Mouse (Mus musculus) natural killer cell, adult 2 months (primary cell): ENCODE measurements around the gene Synm.

Experiments
- DNase-seq, 2 experiments: peaks; one replicate each; pipeline ENCODE4 v3.0.0; 2022; ENCODE audit warnings: low spot score in 2 of 2

Synm gene

DNA sequence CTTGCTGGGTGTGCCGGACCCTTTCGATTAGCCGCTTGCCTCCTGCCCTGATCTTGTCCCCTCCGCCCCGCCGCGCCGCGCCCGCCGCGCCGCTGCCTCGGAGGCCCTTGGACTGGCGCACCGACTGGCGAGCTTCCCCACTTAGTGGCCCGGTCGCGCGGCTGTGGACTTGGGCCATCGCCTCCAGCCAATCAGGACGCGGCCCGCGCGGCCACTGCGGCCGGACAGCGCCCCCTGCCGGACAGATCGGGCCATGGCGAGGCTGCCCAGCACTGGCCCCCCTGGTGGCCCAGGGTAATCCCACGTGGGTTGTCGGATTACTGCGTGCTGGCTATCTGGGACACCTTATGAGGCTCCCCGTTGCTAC lies at the start of gene Synm:
Gene Synm (minus strand): TSS at position 114 of the 367 bp plus-strand sequence.
- DNase-seq: peak; percentile 35 to 40

DNA sequence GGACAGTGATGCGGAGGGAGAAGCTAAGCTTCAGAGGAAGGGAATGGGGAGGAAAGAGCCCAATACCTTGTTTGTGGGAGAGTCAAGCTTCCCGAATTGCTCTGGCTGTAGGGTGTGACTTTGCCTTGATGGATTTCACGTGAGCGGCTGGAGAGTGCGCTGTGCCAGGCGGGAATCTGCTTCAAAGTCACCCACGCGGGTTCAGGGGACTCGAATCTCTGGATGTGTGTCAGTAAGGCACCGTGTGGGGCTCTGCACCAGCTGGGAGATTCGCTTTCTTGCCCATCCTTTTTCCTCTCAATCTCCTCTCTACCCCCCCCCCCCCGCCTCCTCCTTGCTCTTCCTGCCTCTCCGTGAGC lies 44.3 kb upstream of the Synm start:
- peak in 1 of 2 experiments; percentile 3 for DNase-seq

DNA sequence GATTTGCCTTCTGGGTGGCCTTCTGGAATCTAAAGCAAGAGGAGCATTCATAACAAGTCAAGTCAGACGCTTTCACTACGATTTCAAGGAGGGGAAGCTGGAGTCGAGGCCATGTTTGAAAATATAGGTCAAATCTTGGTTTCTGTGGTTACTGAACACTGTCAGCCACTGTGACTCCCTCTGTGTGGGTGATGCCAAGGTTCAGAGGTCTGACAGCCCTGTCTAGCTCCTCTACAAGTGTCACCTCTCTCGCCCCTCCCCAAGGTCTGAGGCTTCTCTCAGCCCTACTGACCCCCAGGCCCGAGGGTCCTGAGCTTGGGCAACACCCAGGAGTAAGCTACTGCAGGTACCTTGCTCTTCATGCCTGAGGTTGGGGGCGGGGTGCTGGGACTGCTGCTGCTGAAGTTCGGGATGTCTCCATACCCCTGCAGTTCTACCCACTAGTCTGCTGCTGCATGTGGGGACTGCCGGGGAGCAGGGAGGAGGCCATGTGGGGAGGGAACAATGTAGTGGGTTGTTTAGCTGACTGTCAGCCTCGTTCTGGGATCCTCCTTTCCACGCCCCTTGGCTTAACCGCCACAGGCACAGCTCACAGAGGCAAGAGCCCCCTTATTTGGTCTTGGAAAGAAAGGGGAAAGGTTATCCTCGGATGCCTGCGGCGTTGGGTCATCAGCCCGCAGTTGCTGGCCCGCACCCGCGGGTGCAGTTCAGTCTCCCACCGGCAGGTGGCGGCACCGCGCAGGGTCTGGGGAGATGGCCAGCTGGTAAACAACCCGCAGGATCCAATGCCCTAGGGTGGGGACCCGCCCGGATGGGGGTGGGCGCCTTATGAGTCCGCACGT lies 43.7 kb upstream of the Synm start:
- DNase-seq: peak; percentile 50 to 71

DNA sequence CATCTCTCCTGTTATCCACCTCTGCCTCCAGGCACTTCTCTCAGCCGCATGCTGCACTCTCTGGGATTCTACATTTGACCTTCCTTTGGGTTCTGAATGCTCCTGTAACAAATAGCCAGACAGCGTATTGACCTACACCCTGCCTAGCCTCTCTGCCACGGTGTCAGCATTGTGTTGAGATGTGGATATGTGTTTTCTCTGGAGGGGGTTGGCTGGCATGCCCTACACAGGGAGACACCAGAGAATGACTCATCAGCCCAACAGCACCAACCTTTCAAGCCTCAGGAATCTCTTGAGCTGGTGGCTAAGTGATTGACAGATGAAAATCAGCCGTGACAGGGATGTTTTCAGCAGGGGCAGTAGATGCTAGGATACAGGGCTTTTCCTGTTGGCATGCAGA lies 41.5 kb upstream of the Synm start:
- DNase-seq: no peak

DNA sequence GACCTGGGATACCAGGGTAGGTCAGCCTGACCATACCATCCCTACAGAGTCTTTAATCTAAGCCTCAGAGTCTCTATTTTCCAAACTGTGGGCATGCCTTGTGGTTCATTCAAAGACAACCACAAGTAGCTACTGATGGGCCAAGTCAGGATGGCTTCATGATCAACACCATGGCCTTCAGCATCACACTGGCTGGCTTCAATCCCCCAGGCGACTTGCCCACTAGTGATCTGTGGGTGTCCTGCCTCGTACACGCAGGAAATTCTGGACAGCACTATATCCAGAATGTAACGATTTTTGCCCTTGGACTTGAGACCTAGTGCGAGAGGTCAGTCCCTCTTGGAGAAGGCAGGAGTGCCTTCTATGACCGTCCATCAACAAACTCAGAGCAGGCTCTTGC lies 41.0 kb upstream of the Synm start:
- DNase-seq: no peak

DNA sequence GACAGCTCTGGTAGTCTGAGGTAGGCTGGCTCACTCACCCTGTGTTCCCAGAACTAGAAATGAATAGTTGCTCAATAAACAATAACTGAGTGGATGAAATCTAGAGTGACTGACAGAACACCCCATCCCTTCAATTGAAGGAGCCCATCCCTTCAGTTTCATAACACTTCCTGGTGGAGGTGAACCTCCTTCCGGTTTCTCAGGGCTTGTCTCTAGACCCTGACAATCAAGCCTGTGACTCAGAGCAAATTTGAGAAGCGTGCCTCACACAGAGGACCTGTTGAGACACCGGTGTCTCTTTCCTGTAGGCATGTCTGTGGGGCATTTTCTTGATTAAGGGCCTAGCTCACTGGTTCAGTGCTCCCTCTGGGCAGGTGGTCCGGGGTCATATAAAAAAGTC lies 38.9 kb upstream of the Synm start:
- DNase-seq: no peak

DNA sequence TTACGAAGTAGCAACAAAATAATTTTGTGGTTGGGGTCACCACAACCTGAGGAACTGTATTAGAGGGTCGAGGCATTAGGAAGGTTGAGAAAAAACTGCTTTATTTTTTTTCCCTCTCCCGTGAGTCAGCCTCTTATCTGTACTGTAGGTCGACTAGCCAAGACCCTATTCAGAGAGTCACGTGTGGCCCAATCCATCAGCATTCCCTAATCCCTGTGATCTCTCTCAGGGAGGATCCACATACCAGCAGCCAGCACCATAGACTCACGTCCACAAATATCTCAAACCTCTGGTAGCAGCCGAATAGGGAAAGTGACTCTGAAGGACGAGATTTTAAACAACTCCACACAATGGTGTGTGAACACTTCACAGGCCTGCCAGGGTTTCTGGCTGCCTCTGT lies 37.5 kb upstream of the Synm start:
- no peak for DNase-seq

DNA sequence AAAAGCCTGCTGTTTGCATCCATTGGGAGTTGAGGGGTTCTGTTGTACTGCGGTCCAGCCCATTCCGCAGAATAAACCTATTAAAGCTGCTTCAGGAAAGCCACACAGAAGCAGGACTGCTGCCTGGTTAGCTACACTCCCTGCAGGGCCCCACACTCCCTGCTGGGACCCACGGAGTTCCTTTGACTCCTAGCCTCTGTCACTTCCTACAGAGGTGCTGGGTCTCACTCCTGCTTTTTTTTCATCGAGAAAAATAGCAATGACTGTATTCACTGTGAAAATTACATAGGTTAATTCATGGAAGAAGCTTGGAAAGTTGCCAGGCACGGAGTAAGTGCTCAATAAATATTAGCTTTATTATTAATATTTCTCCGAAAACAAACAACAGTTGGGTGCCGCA lies 33.9 kb upstream of the Synm start:
- no peak for DNase-seq

DNA sequence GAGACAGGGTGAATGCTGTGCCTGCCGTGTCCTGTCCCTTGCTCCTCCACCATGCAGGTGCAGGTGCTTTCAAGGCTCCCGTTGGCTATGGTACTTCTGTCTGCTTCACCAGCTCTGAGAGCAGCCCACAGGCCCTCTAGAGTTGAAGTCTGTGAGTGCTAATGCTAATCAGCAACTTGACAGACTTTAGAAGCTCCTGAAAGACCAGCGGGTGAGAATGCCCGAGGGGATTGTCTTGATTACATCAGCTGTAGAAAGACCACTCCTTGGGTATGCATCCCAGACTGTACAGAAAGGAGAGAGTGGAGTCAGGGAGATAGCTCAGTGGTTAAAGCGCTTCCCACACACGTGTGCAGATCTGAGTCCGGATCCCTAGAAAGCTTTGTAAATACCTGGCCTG lies 31.7 kb upstream of the Synm start:
- DNase-seq: no peak

DNA sequence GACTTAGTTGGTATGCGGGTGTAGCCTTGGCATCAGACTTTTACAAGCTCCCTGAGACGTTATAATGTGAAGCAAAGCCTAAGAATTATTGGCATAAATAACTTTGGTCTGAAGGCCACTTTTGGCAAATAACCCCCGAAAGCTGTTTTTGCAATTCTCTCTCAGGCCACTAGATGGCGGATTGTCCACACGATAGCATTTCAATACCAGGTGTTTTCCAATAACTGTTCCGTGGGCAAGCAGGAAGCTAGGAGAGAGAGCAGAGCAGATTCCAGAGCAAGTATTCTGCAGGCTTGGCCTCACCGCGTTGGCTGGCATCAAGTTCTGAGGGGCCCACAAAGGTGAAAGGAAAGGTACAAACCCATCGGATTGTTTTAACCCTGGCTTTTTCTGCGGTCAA lies 29.2 kb upstream of the Synm start:
- DNase-seq: peak; percentile 14 to 40

DNA sequence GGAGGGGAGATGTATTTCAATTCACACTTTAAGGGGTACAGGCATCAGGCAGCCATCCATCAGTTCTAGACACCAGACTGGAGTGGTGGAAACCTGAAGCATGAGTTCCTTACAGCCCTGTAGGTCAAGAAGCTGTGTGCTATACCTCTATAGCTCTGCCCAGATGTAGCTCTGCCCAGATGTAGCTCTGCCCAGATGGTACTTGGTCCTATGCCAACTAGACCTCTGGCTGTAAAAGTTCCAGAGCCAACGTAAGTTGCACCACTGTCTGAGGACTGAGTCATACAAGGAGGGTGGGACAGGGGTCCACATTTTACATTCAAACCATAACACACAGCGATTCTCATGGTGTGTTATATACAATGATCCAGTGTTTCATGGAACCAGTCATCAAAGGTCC lies 28.3 kb upstream of the Synm start:
- no peak for DNase-seq

DNA sequence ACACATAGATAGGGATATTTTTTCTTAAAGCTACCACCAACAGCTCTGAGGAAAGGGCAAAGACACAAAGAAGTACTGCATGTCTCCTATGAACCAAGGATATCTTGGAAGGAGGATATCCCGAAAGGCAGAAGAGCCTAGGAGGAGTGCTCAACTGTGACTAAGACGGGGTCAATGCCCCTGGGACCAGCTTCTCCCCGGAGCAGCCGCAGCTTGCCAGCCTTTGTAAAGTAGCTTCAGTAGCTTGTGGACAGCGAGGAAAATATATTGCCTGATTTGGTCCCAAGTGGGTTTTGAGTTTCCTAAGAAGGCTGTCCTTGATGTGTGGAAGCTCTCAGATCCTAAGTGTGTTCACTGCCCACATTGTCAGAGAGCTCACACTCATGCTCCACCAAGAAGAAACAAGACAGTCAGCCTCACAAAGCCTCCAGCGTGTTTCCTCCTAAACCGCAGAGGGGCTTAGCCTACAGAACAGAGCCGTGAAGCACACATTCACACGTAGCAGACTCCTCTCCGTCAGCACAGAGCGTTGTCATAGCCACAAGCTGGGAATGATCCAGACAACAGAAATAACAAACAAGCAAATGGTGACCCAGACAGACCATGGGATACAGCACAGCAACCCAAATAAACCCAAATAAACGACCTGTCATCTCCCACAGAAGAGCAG lies 17.2 kb upstream of the Synm start:
- no peak for DNase-seq

DNA sequence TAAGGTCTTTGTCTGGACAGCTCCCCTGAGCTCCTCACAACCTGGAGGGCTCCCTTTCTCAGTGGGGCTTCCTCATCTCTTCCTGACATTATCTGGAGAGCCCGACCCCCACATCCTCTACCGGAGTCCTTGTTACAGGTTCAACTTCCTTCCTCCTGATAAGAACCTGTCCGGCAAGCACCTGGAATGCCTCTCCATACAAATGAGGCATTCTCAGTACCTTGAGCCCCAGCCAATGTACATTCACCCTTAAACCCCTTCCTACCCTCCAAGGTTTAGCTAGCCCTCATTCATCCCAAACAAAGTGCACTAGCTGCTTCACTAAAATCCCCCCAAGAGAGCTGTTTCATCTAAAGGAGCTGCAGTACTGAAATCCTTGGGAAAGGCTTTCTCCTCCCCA lies 16.1 kb upstream of the Synm start:
- no peak for DNase-seq

DNA sequence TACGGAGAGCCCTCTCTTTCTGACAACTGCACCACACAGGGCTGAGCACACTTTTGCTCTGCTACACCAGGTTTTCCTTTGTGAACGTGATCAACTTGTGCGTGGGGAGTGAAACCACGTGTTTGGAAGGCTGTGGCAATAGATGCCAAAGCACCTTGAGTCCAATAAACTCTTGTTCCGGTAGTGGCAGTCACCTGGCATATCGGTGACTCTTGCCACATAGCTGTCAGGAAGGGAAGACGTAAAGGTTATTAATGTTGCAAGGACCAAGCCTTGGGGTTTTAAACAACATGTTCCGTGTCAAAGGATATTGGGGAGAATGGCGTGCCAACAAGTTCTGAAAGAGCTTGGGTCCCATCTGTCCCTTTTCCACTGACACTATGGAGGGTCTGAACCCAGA lies 12.7 kb upstream of the Synm start:
- DNase-seq: no peak

DNA sequence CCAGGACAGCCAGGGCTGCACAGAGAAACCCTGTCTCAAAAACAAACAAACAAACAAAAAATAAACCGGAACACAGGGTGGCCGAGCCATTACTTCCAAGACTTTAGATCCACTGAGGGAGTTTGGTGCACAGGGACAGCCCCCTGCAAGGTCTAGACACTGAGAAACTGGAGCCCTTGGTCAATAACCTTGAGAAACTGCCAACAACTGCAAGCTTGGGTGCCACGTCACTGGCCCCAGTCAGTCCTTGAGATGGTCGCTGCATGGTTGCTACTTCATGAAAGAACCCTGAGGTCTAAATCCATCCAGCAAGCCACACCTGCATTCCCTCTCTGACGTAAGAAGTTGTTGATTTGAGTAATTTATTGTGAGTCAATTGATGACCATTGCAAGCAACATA lies 9.9 kb upstream of the Synm start:
- no peak for DNase-seq

DNA sequence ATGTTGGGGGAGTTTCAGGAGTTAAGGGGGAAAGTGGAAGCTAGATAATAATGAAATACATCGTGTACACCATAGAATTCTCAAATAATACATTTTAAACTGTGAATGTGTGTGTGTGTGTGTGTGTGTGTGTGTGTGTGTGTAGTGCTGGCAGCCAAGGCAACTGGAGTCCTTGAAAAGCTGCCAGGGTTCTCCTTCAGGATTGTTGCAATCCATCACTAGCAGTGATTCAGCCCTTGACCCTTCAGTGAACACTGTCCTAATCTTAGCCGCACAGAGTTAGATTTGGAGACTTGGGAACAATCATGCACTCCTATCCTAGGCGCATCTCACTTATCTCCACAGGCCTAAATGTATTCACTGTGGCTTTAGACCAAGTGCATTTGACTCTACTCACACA lies 8.6 kb upstream of the Synm start:
- DNase-seq: no peak

DNA sequence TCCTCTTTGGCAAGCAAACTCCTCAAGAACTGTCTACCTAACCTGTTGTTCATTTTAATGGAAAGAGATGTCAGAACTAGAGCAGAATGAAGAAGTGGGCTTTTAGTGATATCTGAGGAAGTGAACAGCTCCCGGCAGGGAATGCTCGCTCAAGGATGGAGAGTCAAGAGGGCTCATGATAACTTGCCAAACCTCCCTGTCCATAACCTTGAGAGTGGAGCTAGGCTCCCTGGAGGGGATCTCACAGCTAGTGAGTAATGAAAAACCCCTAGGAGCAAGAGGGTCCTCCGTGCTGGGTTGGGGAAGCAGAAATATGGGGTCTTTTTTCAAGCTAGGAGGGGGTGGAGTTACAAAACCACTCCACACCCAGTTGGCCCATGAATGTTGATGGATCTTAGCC lies 4.1 kb upstream of the Synm start:
- DNase-seq: no peak

DNA sequence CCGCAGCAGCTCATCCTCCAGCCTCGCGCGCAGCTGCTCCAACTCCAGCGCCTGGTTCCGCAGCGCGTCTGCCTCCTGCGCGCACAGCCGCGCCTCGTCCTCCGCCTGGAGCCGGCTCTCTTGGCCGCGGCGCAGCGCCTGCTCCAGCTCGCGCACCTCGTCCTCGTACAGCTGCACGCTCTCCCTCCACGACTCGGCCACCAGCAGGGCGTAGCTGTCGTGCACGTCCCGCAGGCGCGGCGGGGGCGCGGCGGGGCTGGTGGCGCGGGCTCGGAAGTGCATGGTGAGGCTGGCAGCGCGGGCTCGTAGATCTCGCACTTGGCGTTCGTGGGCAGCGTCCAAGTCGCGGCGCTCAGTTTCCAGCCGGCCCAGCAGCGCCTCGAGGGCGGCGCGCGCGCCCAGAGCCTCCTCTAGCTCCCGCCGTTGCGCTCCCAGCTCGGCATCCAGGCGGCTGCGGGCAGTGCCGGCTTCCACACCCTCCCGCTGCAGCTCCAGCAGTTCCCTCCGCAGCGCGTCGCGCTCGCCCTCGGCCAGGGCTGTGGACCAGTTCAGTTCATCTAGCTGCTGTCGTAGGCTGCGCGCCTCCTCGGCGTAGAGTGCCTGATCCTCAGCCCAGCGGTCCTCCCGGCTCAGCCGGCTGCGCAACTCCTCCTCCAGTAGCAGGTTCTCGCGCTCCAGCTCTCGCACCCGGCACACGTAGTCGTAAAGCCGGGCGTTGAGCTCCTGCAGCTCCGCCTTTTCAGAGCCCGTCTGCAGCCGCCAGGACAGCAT lies 499 bp downstream of the Synm start:
- DNase-seq: no peak

DNA sequence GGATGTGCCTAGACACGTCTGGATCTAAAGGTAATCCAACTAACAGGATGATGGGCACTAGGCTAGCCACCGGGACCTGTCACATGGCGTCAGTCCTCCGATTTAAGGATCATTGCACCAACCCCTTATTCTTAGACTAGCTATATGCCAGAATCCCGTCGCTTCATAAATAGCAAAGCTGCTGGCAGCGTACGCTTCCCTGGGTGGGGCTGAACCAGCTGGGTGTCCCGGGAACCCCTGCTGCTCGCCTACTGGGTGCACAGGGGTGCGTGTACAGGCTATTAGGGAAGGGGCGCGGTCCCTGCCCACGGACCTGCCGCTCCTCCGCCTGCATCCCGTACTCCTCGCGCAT lies 1.1 kb downstream of the Synm start:
- no peak for DNase-seq

DNA sequence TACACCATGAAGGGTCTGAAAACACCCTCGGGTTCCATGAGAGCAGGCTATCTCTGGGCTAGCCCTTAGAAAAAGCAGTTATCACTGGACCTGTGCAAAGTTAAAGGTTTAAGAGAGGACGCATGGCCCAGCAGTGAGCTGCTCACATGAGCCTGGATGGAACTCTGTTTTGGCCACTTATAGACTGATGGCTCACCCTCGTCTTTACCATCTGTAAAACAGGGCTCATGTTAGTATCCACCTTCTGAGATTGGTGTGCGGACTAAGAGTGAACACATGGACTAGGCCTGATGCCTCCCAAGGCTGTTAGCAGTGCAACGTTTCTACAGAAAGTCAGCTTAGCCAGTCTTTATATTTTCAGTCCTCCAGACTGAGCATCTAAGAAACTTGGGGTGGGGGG lies 2.9 kb downstream of the Synm start:
- no peak for DNase-seq

DNA sequence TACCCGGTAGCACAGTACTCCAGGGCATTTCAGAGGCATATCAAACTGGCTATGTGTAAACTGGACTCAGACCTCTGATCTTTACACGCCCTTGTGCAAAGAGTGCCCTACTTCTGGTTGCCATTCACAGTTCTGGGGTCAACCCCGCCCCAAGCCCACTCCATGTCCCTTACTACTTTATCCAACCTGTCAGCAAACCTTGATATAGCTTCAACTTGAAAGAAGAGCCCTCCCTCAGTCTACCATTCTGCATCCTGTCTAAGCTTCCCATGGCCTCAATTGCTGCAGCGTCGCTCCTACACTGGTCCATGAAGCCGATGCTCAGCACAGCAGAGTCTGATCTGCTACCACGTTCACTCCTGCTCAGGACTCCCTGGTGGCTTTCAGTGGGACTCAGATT lies 4.2 kb downstream of the Synm start:
- no peak for DNase-seq

DNA sequence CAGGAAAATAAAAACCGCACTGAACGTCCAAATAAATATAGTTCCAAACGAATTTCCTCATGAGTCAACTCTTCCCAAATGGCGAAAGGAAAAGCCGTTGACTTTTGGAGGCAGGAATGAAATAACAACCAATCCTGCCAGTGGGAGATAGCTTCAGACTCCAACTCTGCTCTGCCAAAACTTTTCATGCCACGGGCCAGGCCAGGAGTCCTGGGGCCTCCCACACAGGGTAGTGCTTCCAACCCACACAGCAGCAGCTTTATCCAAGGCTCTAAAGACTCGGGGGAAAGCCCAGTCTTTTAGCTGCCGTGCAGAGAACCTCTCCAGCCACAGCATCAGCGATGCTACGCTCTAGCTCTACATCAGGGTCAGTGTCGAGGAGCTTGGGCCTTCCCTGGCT lies 4.9 kb downstream of the Synm start:
- no peak for DNase-seq
